Mouse (Mus musculus): Measurements from ENCODE around the gene Ptpn5. TPM values are rescaled to one million over a fixed set of nuclear protein-coding genes. Genes with fewer than 3 reads are reported as not detected.
A peak's percentile ranks its signal among the peaks of the same experiment; 100 is the strongest.

Gene Ptpn5
- total RNA-seq (2015; ENCODE audit: low replicate concordance), result not detected in 2 replicates
- not detected in 2 replicates for total RNA-seq (2017; ENCODE audit: low replicate concordance)

DNA sequence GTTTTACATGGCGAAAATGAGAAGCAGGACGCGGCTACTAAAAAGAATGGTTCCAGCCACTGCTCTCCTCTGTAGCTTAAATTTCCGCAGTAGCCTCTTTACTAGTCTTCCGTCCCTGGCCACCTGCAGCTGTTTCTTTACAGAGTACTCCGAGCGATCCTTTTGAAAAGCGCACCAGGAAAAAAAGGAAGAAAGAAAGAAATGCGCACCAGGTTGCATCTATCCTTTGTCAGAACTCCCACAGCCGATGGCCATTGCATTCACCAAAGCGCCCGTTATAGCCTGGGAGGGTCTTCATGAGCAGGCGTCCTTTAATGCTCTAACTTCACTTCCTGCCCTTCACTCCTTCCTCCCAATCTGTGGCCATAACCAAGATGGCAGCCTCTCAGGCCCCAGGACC lies at the start of gene Ptpn5:
Gene Ptpn5 (minus strand): TSS at position 354 of the 400 bp plus-strand sequence.
- no peak for ATAC-seq (replicated peaks; ENCODE audit: low FRiP score, poor library complexity, severe bottlenecking)

DNA sequence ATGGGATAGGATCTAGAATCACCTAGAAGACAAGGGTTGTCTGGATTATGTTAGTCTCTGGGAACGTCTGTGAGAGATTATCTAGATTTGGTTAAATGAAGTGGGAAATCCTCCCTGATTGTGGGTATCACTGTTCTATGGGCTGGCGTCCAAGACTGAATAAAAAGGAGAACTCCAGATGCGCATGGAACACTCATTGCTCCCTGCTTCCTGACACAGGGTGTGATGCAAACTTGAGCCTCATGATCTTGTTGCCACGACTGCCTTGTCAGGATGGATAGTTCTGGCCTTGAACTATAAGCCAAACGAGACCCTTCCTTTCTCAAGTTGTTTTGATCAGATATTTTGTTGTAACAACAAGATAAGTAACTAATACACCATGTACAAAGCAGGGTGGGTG lies 37.3 kb upstream of the Ptpn5 start:
- no peak for ATAC-seq (replicated peaks; ENCODE audit: low FRiP score, poor library complexity, severe bottlenecking)

DNA sequence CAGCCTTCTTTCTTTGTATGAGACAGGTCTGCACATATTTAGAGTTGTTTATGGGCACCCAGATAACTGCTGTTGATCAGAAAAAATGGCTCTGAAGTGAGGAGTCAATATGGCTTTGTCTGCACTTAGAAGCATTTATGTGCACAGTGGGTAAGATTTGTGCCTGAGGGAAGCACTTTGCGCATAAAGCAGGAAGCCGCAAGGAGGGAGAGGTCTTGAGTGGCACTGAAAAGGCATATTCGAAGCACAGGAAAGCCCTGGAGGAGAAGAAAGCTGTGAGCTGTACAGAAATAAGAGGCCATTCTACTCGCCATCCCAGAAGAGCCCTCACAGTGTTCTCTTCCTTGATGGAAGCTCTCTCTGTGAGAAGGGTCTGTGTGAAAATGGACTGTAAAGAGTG lies 31.5 kb upstream of the Ptpn5 start:
- ATAC-seq (replicated peaks; ENCODE audit: low FRiP score, poor library complexity, severe bottlenecking), result no peak

DNA sequence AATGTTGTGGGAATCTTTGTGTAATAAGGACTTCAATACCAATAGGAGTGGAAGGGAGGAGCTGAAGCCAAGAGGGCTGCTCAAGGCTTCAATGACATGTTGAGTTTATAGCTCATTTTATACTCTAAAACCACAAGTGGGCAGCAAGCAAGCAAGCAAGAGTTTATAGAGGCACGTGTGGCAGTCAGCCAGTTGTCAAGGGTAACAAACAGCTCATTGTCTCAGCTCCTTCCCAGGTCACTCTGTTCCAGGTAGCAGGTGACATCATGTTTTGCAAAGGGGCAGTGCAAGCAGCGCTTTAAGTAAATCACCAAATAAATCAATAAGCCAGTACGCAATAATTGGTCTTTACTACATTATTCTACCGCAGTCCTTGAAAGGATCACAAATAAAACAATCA lies 29.7 kb upstream of the Ptpn5 start:
- no peak for ATAC-seq (replicated peaks; ENCODE audit: low FRiP score, poor library complexity, severe bottlenecking)

DNA sequence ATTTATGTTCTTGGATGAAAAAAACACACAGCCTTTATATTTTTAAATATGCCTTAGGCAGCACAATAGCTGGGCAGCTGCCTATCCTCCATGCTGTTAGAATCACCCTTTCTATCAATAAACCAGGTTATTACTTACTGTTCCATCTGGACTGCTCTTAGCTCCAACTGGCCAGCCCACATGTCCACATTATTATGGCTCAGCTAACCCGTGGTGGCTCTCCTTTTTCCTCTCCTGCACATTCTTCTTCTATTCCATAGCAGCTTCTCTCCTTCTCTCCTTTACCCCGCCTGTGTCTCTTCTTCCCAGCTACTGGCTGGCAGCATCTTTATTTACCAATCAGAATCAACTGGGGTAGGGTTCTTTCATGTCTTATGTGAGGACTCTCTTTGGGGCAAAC lies 25.0 kb upstream of the Ptpn5 start:
- ATAC-seq (replicated peaks; ENCODE audit: low FRiP score, poor library complexity, severe bottlenecking), result no peak

DNA sequence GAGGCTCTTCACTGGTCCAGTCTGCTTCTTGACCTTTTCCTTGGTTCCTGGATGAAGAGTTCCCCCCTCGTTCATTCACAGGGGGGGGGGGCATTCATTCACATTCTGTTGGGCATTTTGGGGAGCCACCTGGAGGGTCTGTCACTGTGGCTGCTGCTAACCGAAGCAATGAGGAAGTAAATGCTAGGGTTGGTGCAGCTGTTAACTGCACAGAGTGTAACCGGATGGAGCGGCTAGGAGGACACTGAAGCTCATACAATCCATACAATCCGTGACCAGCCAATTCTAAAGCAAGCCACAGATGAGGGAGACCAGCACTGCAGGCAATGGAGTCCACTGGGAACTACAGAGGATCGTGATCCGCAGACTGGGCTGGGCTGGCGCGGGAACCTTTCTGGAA lies 24.3 kb upstream of the Ptpn5 start:
- ATAC-seq (replicated peaks; ENCODE audit: low FRiP score, poor library complexity, severe bottlenecking), result no peak

DNA sequence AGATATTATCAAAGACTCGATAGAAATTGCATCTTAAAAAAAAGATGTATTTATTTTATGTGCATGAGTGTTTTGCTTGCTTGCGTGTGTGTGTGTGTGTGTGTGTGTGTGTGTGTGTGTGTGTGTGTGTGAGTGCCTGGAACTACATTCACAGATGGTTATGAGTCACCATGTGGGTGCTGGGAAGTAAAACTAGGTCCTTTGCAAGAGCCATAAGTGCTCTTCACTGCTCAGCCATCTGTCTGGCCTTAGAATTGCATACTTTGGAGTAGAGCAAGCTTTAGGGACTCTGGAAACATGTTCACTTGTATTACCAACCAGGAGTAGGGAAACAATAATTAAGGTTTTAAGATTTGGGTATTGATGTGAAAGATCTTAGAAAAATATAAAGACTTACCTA lies 22.4 kb upstream of the Ptpn5 start:
- ATAC-seq (replicated peaks; ENCODE audit: low FRiP score, poor library complexity, severe bottlenecking), result no peak

DNA sequence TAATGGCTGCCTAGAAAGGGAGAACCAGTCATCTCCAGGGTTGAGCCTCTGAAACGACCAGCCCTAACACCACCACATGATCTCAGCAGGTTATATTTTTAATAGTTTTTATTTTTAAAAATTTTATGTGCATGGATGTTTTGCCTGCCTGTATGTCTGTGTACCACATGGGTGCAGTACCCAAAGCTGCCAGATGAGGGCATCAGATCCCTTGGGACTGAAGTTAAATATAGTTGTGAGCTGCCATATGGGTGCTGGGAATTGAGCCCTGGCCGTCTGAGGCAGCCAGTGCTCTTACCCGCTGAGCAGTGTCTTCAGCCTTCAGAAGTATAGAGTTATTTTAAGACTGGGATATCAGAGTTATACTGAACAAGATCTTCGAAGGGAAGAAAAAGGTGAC lies 21.9 kb upstream of the Ptpn5 start:
- no peak for ATAC-seq (replicated peaks; ENCODE audit: low FRiP score, poor library complexity, severe bottlenecking)

DNA sequence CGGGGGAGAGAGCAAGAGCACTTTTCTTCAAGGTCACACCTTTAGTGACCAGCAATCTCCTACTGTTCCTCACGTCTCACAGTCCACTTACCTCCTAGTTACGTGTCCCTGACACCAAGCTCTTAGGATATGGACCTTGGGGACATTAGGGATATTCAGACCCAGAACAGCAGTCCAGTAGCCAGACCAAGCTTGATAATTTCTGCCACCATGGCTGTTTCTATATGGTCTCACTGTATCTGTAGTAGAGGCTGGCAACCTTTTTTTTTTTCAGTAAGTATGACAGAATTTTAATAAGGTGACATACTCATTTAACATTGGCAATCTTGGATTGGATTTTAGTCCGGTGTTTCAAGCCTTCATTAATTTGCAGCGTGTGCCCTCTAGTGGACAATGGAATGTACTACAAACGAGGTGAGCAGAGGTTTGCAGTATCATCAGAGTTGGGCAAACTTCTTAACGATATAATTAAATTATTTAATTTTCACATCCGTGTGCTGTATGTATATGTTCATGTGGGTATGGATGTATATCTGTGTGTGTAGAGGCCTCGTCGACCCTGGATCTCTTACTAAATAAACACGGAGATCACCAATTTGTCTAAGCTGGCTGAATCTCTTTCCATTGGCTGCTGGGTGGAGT lies 17.1 kb upstream of the Ptpn5 start:
- ATAC-seq (replicated peaks; ENCODE audit: low FRiP score, poor library complexity, severe bottlenecking), result peak; percentile 68; the same call in 1 of the 2 replicates

DNA sequence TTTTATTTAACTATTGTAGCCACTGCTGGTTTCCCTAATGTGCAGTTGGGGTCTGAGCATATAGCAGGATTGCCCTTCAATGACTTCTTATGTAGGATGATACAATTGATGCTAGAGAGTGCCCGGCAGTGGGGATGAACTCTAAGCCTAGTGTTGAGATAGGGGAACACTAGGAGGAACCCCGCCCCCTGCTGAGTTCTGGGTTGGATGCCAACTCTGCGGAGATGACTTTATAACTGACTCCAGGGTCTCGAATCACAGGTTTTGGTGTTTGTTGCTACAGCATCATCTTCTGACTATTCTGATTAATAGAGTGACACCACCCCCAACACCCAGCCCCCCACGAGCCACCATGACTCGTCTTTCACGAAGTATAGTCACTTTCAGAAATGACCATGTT lies 14.8 kb upstream of the Ptpn5 start:
- no peak for ATAC-seq (replicated peaks; ENCODE audit: low FRiP score, poor library complexity, severe bottlenecking)

DNA sequence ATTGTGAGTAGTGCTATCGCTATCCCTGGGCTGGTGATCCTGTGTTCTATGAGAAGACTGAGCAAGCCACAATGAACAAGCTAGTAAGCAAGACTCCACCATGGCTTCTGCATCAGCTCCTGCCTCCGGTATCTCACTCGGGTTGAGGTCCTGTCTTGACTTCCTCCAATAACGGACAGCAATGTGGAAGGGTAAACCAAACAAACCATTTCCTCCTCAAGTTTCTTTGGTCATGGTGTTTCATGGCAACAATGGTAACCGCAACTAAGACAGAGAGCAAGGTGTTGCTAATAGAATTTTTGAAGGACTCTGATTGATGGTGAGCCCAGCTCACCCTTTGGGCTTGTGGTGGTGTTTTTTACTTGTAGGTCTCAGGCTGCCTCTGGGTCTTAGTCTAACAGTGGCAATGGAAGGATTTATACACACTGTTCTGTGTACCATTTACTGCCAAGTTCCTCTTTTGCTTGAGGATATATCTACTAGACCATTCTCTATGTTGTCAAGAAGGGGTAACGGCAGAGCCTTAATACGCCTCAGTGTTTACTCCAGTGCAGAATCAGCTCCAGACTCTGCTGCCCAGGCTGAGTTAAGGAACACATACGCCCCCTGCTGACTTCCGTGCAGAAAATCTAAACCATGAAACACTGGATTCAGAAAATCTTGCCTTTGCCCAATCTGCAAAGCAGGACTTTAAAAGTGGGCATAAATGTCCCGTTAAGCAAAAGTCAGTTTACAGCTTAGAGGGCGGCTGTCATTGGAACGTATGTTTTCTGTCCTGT lies 12.7 kb upstream of the Ptpn5 start:
- ATAC-seq (replicated peaks; ENCODE audit: low FRiP score, poor library complexity, severe bottlenecking), result no peak

DNA sequence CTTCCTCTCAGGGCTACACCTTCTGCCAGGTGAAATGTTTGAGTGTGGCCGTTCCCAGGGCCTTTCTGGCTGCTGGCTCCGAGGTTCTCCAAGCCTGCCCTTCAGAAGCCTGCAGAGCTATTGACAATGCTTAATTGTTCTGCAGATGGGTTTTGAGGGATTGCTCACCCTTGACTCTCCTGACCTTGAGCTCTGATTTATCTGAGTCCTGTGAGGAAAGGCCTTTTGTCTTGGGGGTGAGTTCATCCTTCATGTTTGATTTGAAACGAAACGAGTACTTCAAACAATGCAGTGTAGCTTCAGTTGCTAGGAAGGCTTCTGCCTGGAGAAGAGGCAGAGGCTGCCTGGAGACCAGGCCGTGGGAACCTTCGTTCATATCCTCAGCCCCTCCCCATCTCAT lies 10.8 kb upstream of the Ptpn5 start:
- no peak for ATAC-seq (replicated peaks; ENCODE audit: low FRiP score, poor library complexity, severe bottlenecking)

DNA sequence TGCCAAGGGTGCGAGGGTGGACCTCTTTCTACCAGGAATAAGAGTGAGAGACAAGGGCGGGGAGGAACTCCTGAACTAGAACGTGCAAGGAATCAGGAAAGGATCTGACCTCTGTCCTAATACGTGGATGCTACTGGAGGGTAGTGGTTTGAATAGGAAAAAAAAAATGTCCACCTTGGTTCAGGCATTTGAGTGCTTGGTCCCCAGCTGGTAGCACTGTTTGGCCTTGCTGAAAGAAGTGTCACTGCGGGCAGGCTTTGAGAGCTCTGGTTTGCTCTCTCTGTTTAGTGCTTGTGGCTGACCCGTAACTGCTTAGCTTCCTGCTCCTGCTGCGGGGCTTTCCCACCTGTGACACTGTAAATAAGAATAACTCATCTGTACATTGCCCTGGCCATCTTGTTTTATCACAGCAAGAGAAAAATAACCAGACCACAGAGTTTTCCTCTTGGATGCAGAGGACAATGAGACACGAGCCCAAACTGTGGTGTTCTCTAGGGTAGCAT lies 6.4 kb upstream of the Ptpn5 start:
- no peak for ATAC-seq (replicated peaks; ENCODE audit: low FRiP score, poor library complexity, severe bottlenecking)

DNA sequence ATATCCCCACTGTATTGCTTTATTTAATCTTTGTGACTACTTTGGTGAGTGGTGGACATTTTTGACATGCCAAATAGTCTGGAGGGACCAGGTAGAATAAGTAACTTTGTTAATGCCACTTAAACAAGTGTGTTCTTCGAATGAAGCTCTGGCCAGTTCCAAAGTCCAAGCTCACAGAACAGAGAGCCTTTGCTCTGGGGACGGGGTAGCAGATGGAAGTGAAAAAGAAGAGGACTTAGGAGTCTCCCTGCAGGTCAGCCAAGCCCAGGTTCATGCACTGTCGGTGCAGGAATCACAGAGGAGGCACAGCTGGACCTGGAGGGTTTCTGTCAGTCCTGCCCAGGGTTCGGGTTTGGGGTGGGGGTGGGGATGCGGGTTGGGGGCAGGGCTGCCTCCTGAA lies 1.1 kb upstream of the Ptpn5 start:
- ATAC-seq (replicated peaks; ENCODE audit: low FRiP score, poor library complexity, severe bottlenecking), result no peak

DNA sequence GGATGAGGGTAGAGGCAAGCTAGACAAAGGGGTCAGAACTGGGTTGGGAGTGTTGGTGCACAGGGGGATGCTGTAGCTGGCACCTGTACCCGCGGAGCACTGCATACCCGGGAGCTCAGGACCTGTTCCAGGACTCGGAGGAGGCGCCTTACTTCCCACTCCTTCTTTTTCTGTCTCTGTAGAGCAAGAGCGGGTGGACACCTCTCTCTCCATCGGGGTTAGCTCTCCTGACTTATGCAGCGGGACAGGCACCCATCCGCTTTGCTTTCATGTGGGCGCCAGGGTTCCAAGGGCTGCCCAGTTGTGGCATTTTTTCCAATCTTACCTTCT lies 588 bp downstream of the Ptpn5 start:
- ATAC-seq (replicated peaks; ENCODE audit: low FRiP score, poor library complexity, severe bottlenecking), result no peak

DNA sequence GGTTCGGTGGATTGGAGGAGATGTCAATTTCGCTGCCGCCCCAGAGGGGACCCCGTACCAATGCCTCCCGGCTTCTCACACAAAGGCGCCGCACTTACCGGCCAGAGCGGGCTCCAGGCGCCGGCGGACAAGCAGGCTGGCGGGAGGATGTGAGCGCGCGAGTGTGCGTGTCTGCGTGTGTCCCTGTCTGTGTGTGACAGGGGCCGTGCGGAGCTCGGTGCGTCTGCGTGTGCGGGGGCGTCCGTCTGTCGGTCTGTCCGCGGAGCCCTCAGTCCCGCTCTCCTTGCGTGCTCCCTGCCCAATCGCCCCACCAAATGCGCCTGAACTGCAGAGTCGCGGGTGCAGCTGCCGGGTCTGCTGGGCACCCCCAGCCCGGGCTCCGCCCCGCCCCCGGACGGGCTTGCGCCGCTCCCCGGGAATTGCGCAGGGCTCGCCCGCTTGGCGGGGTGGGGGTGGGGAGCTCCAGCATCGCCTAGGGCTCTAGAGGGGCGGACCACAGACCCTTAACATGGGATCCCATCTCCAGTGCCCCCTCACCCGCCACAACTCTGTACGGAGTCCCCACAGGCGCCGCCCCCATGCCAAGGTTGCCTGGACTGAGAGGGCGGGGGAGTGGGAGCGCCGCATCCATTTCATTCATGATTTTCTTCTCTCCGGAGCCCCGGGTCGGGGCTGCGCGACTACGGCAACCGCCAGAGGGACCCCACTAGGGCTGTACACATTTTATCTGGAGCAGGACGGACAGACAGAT lies 1.1 kb downstream of the Ptpn5 start:
- no peak for ATAC-seq (replicated peaks; ENCODE audit: low FRiP score, poor library complexity, severe bottlenecking)

DNA sequence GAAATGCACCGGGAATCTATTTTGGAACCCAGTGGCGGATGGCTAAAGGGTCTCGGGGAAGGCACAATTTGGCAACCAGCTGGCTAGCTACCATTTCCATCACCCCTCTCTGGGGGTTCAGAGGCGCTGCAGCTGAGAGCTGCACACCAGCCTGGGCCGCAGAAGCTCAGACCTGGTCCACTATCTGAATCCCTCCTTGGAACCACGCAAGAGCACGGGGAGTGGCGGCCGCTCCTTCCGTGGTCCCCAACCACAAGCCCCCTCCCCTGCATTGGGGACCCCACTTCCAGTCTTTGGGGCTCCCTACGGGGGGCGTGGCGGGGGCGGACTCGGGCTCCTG lies 1.7 kb downstream of the Ptpn5 start:
- ATAC-seq (replicated peaks; ENCODE audit: low FRiP score, poor library complexity, severe bottlenecking), result no peak

DNA sequence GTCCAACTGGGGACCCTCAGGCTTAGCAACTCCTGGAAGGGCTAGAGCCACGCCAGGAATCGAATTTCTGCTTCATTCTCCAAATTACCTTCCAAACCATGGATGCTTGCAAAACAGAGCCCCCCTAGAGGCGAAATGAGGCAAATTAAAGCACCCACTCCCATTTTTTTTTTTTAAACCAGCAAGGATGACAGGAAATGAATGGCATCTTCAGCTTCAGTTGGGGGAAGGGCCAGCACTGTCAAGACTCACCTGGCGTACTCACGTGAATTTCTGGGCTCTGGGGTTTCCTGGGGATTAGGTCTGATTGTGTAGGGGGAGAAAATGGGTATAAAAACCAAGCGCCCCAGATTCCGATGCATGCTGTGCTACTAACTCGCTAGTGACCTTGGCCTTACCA lies 2.2 kb downstream of the Ptpn5 start:
- no peak for ATAC-seq (replicated peaks; ENCODE audit: low FRiP score, poor library complexity, severe bottlenecking)

DNA sequence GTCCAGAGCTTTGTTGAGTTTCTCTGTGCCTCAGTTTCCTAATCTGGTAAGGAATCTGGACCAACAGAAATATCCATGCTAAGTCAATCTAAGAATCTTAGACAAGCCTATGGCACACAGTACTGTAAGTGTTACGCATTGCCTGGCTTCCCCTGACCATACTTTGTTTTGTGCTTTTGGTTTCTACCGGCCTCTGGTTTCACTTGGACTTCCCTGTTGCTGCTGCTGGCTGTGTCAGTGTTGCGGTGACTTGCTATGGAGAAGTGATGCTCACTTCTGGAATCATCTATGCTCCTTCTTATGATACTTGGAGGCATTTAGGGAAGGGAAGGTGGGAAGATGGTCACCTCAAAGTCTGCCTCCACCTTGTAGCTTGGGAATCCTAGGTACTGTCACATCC lies 11.5 kb downstream of the Ptpn5 start:
- no peak for ATAC-seq (replicated peaks; ENCODE audit: low FRiP score, poor library complexity, severe bottlenecking)

DNA sequence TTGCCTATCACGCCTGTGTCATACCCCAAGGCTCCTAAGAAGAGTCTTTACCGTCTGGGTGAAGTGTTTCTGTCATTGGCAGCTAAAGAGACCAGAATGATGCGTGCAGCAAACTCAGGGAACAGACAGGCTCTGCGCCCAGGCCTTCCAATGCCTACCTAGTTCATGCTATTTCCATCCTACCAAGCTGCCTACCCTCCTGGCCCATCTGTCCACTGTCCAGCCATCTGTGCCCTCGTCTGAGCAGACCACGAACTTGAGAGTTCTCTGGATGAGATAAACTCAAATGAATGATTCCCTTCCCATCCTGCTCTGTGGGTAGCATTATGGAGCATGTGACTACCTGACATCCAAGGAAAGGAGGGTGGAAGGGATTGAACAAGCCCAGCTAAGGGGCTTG lies 16.8 kb downstream of the Ptpn5 start:
- no peak for ATAC-seq (replicated peaks; ENCODE audit: low FRiP score, poor library complexity, severe bottlenecking)

DNA sequence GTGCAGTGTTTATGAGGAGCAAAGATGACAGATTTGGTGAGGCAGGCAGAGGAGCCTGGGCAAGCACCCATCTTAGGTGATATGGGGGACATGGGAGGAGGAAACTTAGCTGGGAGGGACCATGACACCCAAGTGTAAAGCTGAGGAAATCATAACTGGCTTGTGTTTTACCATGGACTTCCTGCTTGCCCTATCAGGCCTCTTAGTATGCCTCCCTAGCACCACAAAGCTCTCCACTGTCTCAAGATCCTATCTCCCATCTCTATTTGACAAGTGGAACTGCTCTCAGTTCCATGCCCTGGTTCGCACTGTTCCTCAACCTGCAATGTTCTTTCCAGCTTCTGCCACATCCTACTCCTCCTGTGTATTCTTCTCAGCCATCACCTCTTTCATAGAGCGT lies 18.0 kb downstream of the Ptpn5 start:
- ATAC-seq (replicated peaks; ENCODE audit: low FRiP score, poor library complexity, severe bottlenecking), result no peak

Measured in erythroblast, adult 5-6 weeks (primary cell).